Mouse (Mus musculus): ENCODE data around the gene Rad50.

- TF ChIP-seq MAX (IDR thresholded peaks at IDR 0.05; ENCODE audit: low read depth) (no peak), POLR2A (IDR thresholded peaks at IDR 0.05; ENCODE audit: insufficient read length, low read depth) (no peak), USF1 (IDR thresholded peaks at IDR 0.05; ENCODE audit: low read depth) (no peak), REST (IDR thresholded peaks at IDR 0.05; ENCODE audit: insufficient read depth, insufficient read length) (no peak), MYOG (IDR thresholded peaks at IDR 0.05; ENCODE audit: control insufficient read depth in 1 of 3, insufficient read depth in 1 of 3, insufficient read length in 2 of 3, low read depth in 2 of 3) (no peak), E2F4 (IDR thresholded peaks at IDR 0.05; ENCODE audit: insufficient read depth) (no peak)
Measured at GRCm38 (mm10) chr11:53604983-53605382, 102.1 kb downstream of the Rad50 start.
